Mouse (Mus musculus): ENCODE measurements at regions not wholly inside any gene's neighbourhood (a gene's known extent, or its start where the extent isn't known, plus 50 kb on each side); places are given as distances from the start of the nearest gene placed in this dataset.

- no peak for DNase-seq (ENCODE audit: low read depth)
- TF ChIP-seq POLR2A (IDR thresholded peaks at IDR 0.05; ENCODE audit: borderline replicate concordance, extremely low read depth, insufficient read depth, insufficient read length, poor library complexity, severe bottlenecking) (no peak), CTCF (IDR thresholded peaks at IDR 0.05; ENCODE audit: borderline replicate concordance, extremely low read depth, insufficient read depth, insufficient read length) (no peak)
These were observed 57.7 kb upstream of the Pdk4 start for GRCm38 (mm10) chr6:5553703-5554394.

GRCm38 (mm10) chr6:5550067-5550466 lies 54.0 kb upstream of the Pdk4 start:
- no peak for DNase-seq (ENCODE audit: low read depth)
- TF ChIP-seq CTCF (IDR thresholded peaks at IDR 0.05; ENCODE audit: borderline replicate concordance, extremely low read depth, insufficient read depth, insufficient read length) (no peak), POLR2A (IDR thresholded peaks at IDR 0.05; ENCODE audit: borderline replicate concordance, extremely low read depth, insufficient read depth, insufficient read length, poor library complexity, severe bottlenecking) (no peak)

Measured in brain, embryonic 14.5 days (tissue).